Mouse (Mus musculus) neural tube, embryonic 11.5 days (tissue): ENCODE measurements at regions not wholly inside any gene's neighbourhood (a gene's known extent, or its start where the extent isn't known, plus 50 kb on each side); places are given as distances from the start of the nearest gene placed in this dataset.

Experiments
- ATAC-seq: fragments of 200-750 bp; cut with Nextera tagmentation; 2 replicates; pipeline ENCODE4 v1.8.0; 2017; ENCODE audit warnings: moderate number of reproducible peaks, mild to moderate bottlenecking, moderate TSS enrichment, moderate library complexity; ENCODE audit not compliant: insufficient read depth, low FRiP score, low TSS enrichment
- DNase-seq: peaks from one replicate; pipeline ENCODE4 v3.0.0-alpha.2; 2015; ENCODE audit warnings: low spot score
- H3K27ac ChIP-seq: fragments of 300-500 bp; sonication (generic); 2 replicates; pipeline ENCODE4 v1.5.1; 2014; ENCODE audit warnings: low read depth, mild to moderate bottlenecking, low read length
- H3K27me3 ChIP-seq: fragments of 300-500 bp; sonication (generic); 2 replicates; pipeline ENCODE4 v1.6.1; 2014; ENCODE audit warnings: mild to moderate bottlenecking, low read length, mixed read lengths; ENCODE audit not compliant: control insufficient read depth, insufficient read depth
- H3K36me3 ChIP-seq: fragments of 300-500 bp; sonication (generic); 2 replicates; pipeline ENCODE4 v1.6.1; 2014; ENCODE audit warnings: mild to moderate bottlenecking, low read length, moderate library complexity, mixed read lengths; ENCODE audit not compliant: control insufficient read depth, insufficient read depth
- H3K4me1 ChIP-seq: fragments of 300-500 bp; sonication (generic); 2 replicates; pipeline ENCODE4 v1.6.1; 2014; ENCODE audit warnings: low read length, mixed read lengths; ENCODE audit not compliant: control insufficient read depth, insufficient read depth
- H3K4me2 ChIP-seq: fragments of 300-500 bp; sonication (generic); 2 replicates; pipeline ENCODE4 v1.6.1; 2014; ENCODE audit warnings: low read depth, mild to moderate bottlenecking, moderate library complexity
- H3K4me3 ChIP-seq: fragments of 300-500 bp; sonication (generic); 2 replicates; pipeline ENCODE4 v1.5.1; 2014; ENCODE audit warnings: low read depth, low read length
- H3K9ac ChIP-seq: fragments of 300-500 bp; sonication (generic); 2 replicates; pipeline ENCODE4 v1.6.1; 2014; ENCODE audit warnings: mild to moderate bottlenecking, low read length
- H3K9me3 ChIP-seq: fragments of 300-500 bp; sonication (generic); 2 replicates; pipeline ENCODE4 v1.6.1; 2016; ENCODE audit warnings: low read length; ENCODE audit not compliant: control insufficient read depth
- WGBS: fragments of 180-500 bp; shearing (Covaris S2); extraction: QIAGEN DNeasy Blood & Tissue Kit; methylation state at CpG from one replicate; pipeline ENCODE4 v1.1.7; 2014; 5-methylcytosine and 5-hydroxymethylcytosine counted together

- Histone ChIP-seq H3K27ac (no peak overlapping the region), H3K4me2 (no peak overlapping the region), H3K4me1 (no peaks in the 10 kb centered on the region), H3K36me3 (no peaks in the 10 kb centered on the region), H3K4me3 (no peak overlapping the region), H3K9me3 (no peaks in the 10 kb centered on the region), H3K27me3 (no peaks in the 10 kb centered on the region), H3K9ac (no peak overlapping the region)
- ATAC-seq, result no peak
- no peak for DNase-seq
Observed at GRCm38 (mm10) chr6:94362626-94363025, 78.9 kb upstream of the Magi1 start.

GRCm38 (mm10) chr6:94357568-94357967 is 73.9 kb upstream of the Magi1 start:
- Histone ChIP-seq H3K9me3 (no peaks in the 10 kb centered on the region), H3K27me3 (no peaks in the 10 kb centered on the region), H3K4me2 (no peak overlapping the region), H3K36me3 (no peaks in the 10 kb centered on the region), H3K27ac (no peak overlapping the region), H3K4me1 (no peaks in the 10 kb centered on the region), H3K9ac (no peak overlapping the region), H3K4me3 (no peak overlapping the region)
- 69% methylated on average over 4 of the region's 4 CpGs for WGBS
- ATAC-seq, result no peak
- no peak for DNase-seq

- Histone ChIP-seq H3K4me3 (no peak overlapping the region), H3K4me2 (no peak overlapping the region), H3K27me3 (no peaks in the 10 kb centered on the region), H3K27ac (no peak overlapping the region), H3K4me1 (no peaks in the 10 kb centered on the region), H3K9ac (no peak overlapping the region), H3K9me3 (no peaks in the 10 kb centered on the region), H3K36me3 (no peaks in the 10 kb centered on the region)
- ATAC-seq (no peak), DNase-seq (no peak)
- WGBS, result 48% methylated on average over 8 of the region's 8 CpGs
Observed at GRCm38 (mm10) chr6:94354451-94355095, 70.9 kb upstream of the Magi1 start.

GRCm38 (mm10) chr6:94344296-94344695 is 60.6 kb upstream of the Magi1 start:
- H3K27me3 ChIP-seq, result no peaks in the 10 kb centered on the region
- DNase-seq, result no peak
- no peaks in the 10 kb centered on the region for H3K4me1 ChIP-seq
- no peak for ATAC-seq
- H3K4me3 ChIP-seq, result no peak overlapping the region
- H3K9me3 ChIP-seq, result no peaks in the 10 kb centered on the region
- no peak overlapping the region for H3K9ac ChIP-seq
- no peak overlapping the region for H3K27ac ChIP-seq
- H3K36me3 ChIP-seq, result no peaks in the 10 kb centered on the region
- WGBS, result 78% methylated on average over 2 of the region's 2 CpGs
- H3K4me2 ChIP-seq, result no peak overlapping the region

GRCm38 (mm10) chr6:94340546-94340945 is 56.8 kb upstream of the Magi1 start:
- no peak overlapping the region for H3K9ac ChIP-seq
- DNase-seq, result no peak
- H3K27ac ChIP-seq, result no peak overlapping the region
- WGBS, result 78% methylated on average over 2 of the region's 2 CpGs
- no peaks in the 10 kb centered on the region for H3K36me3 ChIP-seq
- no peaks in the 10 kb centered on the region for H3K4me1 ChIP-seq
- H3K4me3 ChIP-seq, result no peak overlapping the region
- no peak overlapping the region for H3K4me2 ChIP-seq
- H3K27me3 ChIP-seq, result no peaks in the 10 kb centered on the region
- no peak for ATAC-seq
- H3K9me3 ChIP-seq, result no peaks in the 10 kb centered on the region

GRCm38 (mm10) chr6:94336168-94336567 is 52.5 kb upstream of the Magi1 start:
- Histone ChIP-seq H3K27me3 (no peaks in the 10 kb centered on the region), H3K4me3 (no peak overlapping the region), H3K36me3 (no peaks in the 10 kb centered on the region), H3K4me2 (no peak overlapping the region), H3K27ac (no peak overlapping the region), H3K9me3 (no peaks in the 10 kb centered on the region), H3K9ac (no peak overlapping the region), H3K4me1 (no peaks in the 10 kb centered on the region)
- DNase-seq (peak; percentile 22), ATAC-seq (no peak)
- 59% methylated on average over 6 of the region's 6 CpGs for WGBS
